Mouse (Mus musculus) T-helper 2 cell (primary cell): Measurements from ENCODE around the gene Gm20431.
"Not testable (repeated sequence)": the region's sequence is repeated elsewhere in the genome, so short reads cannot be mapped to it uniquely, and the experiment has no call there.

ENCODE experiments used
- in situ Hi-C: fragments of 300-600 bp; cut with MboI, MseI; formaldehyde crosslinking; loops from one replicate; pipeline ENCODE4 v1.15.1; 2025; ENCODE audit warnings: high pct_unique_total_duplicates

Gene Gm20431

GRCm38 (mm10) chr2:167660611-167660971 lies 705 bp downstream of the Gm20431 start:
- in situ Hi-C loops, result no loop called here

GRCm38 (mm10) chr2:167659847-167660610 lies 1.3 kb downstream of the Gm20431 start:
- in situ Hi-C loops, result no loop called here

GRCm38 (mm10) chr2:167659177-167659846 lies 2.0 kb downstream of the Gm20431 start:
- in situ Hi-C loops, result no loop called here

- in situ Hi-C loops, result no loop called here
Observed at GRCm38 (mm10) chr2:167658712-167659111, 2.6 kb downstream of the Gm20431 start.

- in situ Hi-C loops, result no loop called here
Observed at GRCm38 (mm10) chr2:167657973-167658372, 3.3 kb downstream of the Gm20431 start.

GRCm38 (mm10) chr2:167656629-167657478 lies 4.4 kb downstream of the Gm20431 start:
- in situ Hi-C loops, result no loop called here

- in situ Hi-C loops, result no loop called here
Observed at GRCm38 (mm10) chr2:167654911-167655600, 6.2 kb downstream of the Gm20431 start.

GRCm38 (mm10) chr2:167652694-167653093 lies 8.6 kb downstream of the Gm20431 start:
- in situ Hi-C loops, result no loop called here

- in situ Hi-C loops, result no loop called here
Observed at GRCm38 (mm10) chr2:167651622-167652021, 9.7 kb downstream of the Gm20431 start.

- in situ Hi-C loops, result no loop called here
Observed at GRCm38 (mm10) chr2:167649290-167650032, 11.8 kb downstream of the Gm20431 start.

GRCm38 (mm10) chr2:167646411-167646810 lies 14.9 kb downstream of the Gm20431 start:
- in situ Hi-C loops, result no loop called here

- in situ Hi-C loops, result not testable (repeated sequence)
Observed at GRCm38 (mm10) chr2:167643356-167644052, 17.8 kb downstream of the Gm20431 start.

- in situ Hi-C loops, result no loop called here
Observed at GRCm38 (mm10) chr2:167642164-167642563, 19.1 kb downstream of the Gm20431 start.

- in situ Hi-C loops, result no loop called here
Observed at GRCm38 (mm10) chr2:167641337-167641736, 20.0 kb downstream of the Gm20431 start.

GRCm38 (mm10) chr2:167640279-167640678 lies 21.0 kb downstream of the Gm20431 start:
- in situ Hi-C loops, result no loop called here

GRCm38 (mm10) chr2:167634865-167635512 lies 26.3 kb downstream of the Gm20431 start:
- in situ Hi-C loops, result no loop called here

GRCm38 (mm10) chr2:167634338-167634770 lies 26.9 kb downstream of the Gm20431 start:
- in situ Hi-C loops, result no loop called here

- in situ Hi-C loops, result no loop called here
Observed at GRCm38 (mm10) chr2:167633537-167633872, 27.8 kb downstream of the Gm20431 start.

GRCm38 (mm10) chr2:167632731-167633536 lies 28.4 kb downstream of the Gm20431 start:
- in situ Hi-C loops, result no loop called here
